Mouse (Mus musculus) ES-E14 (cell line): ENCODE results near the gene Ceacam18.

ENCODE experiments used
- CHD2 ChIP-seq: IDR thresholded peaks from 2 replicates; pipeline ENCODE4 v1.6.1; 2014; ENCODE audit warnings: mild to moderate bottlenecking, low read depth, low read length, inconsistent platforms
- MAFK ChIP-seq: IDR thresholded peaks from 2 replicates; pipeline ENCODE4 v1.6.1; 2014; ENCODE audit warnings: mild to moderate bottlenecking, low read depth, low read length, inconsistent platforms; ENCODE audit not compliant: insufficient read depth
- ZNF384 ChIP-seq: IDR thresholded peaks from 2 replicates; pipeline ENCODE4 v1.6.1; 2012; ENCODE audit warnings: low read depth, low read length, inconsistent platforms

- TF ChIP-seq MAFK (no peak), CHD2 (no peak), ZNF384 (no peak)
These were observed 38.2 kb downstream of the Ceacam18 start for GRCm38 (mm10) chr7:43672581-43673260.
